Mouse (Mus musculus): ENCODE data around the gene Map3k21.

DNA sequence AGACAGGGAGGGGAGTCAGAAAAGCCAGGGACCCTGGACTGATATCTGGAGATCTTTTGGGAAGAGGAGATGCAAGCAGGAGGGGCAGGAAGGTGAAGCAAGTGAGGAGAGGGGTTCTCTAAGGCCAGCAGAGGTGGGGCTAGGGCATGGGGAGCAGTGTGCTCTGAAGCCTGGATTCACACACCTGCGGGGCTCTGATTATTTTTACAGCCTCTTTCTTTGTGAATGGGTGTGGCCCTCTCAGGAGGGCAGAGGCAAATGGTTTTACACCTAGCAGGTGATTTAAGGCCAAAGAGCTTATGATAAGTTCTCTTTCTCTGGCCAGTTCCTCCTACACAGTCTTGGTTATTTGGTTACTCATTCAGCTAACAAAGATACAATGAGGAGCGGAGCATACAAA is 8.5 kb downstream of the Map3k21 start:
- TF ChIP-seq CTCF (IDR thresholded peaks at IDR 0.05; ENCODE audit: low read depth, low read length) (no peak), POLR2A (IDR thresholded peaks at IDR 0.05; ENCODE audit: extremely low read depth, insufficient read depth, low read length) (no peak)
